In the genomic region with DNA sequence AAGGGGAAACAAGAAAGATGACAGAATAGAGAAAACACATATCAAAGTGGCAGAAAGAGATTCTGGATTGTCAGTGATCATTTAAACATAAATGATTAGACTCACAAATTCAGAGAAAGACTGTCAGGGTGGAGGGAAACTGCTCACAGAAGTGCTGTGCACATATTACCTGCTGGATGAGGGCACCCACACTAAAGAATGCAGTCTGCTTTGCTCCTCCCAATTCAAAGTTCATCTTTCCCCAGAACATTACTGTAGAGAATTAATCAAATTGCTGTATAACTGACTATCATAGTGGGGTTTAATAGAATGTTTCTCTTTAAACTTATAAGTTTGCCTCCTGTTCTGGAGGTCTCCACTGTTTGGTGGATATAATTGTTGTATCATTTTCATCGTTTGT, we compare ENCODE assay signal across 23 mouse cellular contexts. TPM values are rescaled to one million over a fixed set of nuclear protein-coding genes. Genes with fewer than 3 reads are reported as not detected.
"Had no signal": no experiment of that assay in that cellular context is flagged by ENCODE, and none has a peak within 500 bp of the region (broad histone marks: within the 10 kb centered on the region; RNA-seq: fewer than 3 reads in every experiment).

No protein-coding gene starts in this region.

- H3K27me3 ChIP-seq: limb, embryonic 15.5 days; neural tube, embryonic 12.5 days; neural tube, embryonic 15.5 days had no signal

- H3K4me3 ChIP-seq: limb, embryonic 12.5 days; limb, embryonic 15.5 days; midbrain, embryonic 12.5 days; midbrain, embryonic 15.5 days; neural tube, embryonic 12.5 days; neural tube, embryonic 15.5 days had no signal

- H3K36me3 ChIP-seq: limb, embryonic 12.5 days; limb, embryonic 15.5 days; midbrain, embryonic 12.5 days; midbrain, embryonic 15.5 days; neural tube, embryonic 12.5 days; neural tube, embryonic 15.5 days had no signal

- ATAC-seq: inflammation-experienced regulatory T-cells, adult 6 months; intestine, embryonic 16.5 days; liver, postnatal 0 days; lung, postnatal 0 days; midbrain, embryonic 15.5 days had no signal

- H3K9me3 ChIP-seq: midbrain, embryonic 15.5 days; neural tube, embryonic 12.5 days; neural tube, embryonic 15.5 days had no signal

- H3K4me1 ChIP-seq: limb, embryonic 12.5 days; limb, embryonic 15.5 days; midbrain, embryonic 12.5 days; midbrain, embryonic 15.5 days; neural tube, embryonic 12.5 days; neural tube, embryonic 15.5 days had no signal

- H3K4me2 ChIP-seq: limb, embryonic 12.5 days; limb, embryonic 15.5 days; liver, embryonic 11.5 days; lung, embryonic 14.5 days; midbrain, embryonic 12.5 days; midbrain, embryonic 15.5 days; neural tube, embryonic 12.5 days; neural tube, embryonic 15.5 days had no signal

- DNase-seq: left cerebral cortex, postnatal 4 days; liver, postnatal 0 days; lung, embryonic 14.5 days; right cerebral cortex, adult 18-20 months; right cerebral cortex, postnatal 14 days; right cerebral cortex, postnatal 4 days; thymus, adult 2 months; thymus, postnatal 14 days; thymus, postnatal 4 days had no signal

- H3K27ac ChIP-seq: limb, embryonic 12.5 days; limb, embryonic 15.5 days; liver, embryonic 14.5 days; macrophage; midbrain, embryonic 12.5 days; midbrain, embryonic 15.5 days; neural tube, embryonic 12.5 days; neural tube, embryonic 15.5 days; stomach, postnatal 0 days had no signal

- H3K9ac ChIP-seq: limb, embryonic 12.5 days; limb, embryonic 15.5 days; liver, embryonic 14.5 days; liver, postnatal 0 days; lung, embryonic 14.5 days; midbrain, embryonic 12.5 days; midbrain, embryonic 15.5 days; neural tube, embryonic 12.5 days; neural tube, embryonic 15.5 days had no signal

RNA-seq across cellular contexts. Expression of gene Pax5, which starts 30.2 kb away (rescaled TPM):
- polyA plus RNA-seq: intestine, embryonic 16.5 days; limb, embryonic 12.5 days; liver, embryonic 11.5 days; lung, embryonic 14.5 days; stomach, embryonic 14.5 days; stomach, postnatal 0 days had no signal
